Mouse (Mus musculus) liver, embryonic 12.5 days (tissue): ENCODE measurements at regions not wholly inside any gene's neighbourhood (a gene's known extent, or its start where the extent isn't known, plus 50 kb on each side); places are given as distances from the start of the nearest gene placed in this dataset.

Experiments used
- ATAC-seq: fragments of 200-750 bp; cut with Nextera tagmentation; 2 replicates; pipeline ENCODE4 v1.8.0; 2017; ENCODE audit warnings: moderate number of reproducible peaks, mild to moderate bottlenecking, moderate library complexity
- H3K27ac ChIP-seq: fragments of 300-500 bp; sonication (generic); 2 replicates; pipeline ENCODE4 v1.5.1; 2016; ENCODE audit warnings: mild to moderate bottlenecking
- H3K27me3 ChIP-seq: fragments of 300-500 bp; sonication (generic); replicated peaks from 2 replicates; pipeline ENCODE4 v1.6.1; 2016; ENCODE audit warnings: mild to moderate bottlenecking, moderate library complexity
- H3K36me3 ChIP-seq: fragments of 300-500 bp; sonication (generic); 2 replicates; pipeline ENCODE4 v1.6.1; 2016; ENCODE audit warnings: mild to moderate bottlenecking, moderate library complexity
- H3K4me1 ChIP-seq: fragments of 300-500 bp; sonication (generic); 2 replicates; pipeline ENCODE4 v1.6.1; 2016
- H3K4me2 ChIP-seq: fragments of 300-500 bp; sonication (generic); 2 replicates; pipeline ENCODE4 v1.6.1; 2016; ENCODE audit warnings: mild to moderate bottlenecking, moderate library complexity
- H3K4me3 ChIP-seq: fragments of 300-500 bp; sonication (generic); 2 replicates; pipeline ENCODE4 v1.5.1; 2016; ENCODE audit warnings: mild to moderate bottlenecking, moderate library complexity
- H3K9ac ChIP-seq: fragments of 300-500 bp; sonication (generic); 2 replicates; pipeline ENCODE4 v1.6.1; 2016; ENCODE audit warnings: mild to moderate bottlenecking, moderate library complexity
- H3K9me3 ChIP-seq: fragments of 300-500 bp; sonication (generic); replicated peaks from 2 replicates; pipeline ENCODE4 v1.6.1; 2016; ENCODE audit warnings: mild to moderate bottlenecking, moderate library complexity
- WGBS: fragments of 180-500 bp; shearing (Covaris S2); methylation state at CpG from one replicate; pipeline ENCODE4 v1.1.7; 2016; ENCODE audit not compliant: insufficient replicate concordance; 5-methylcytosine and 5-hydroxymethylcytosine counted together

GRCm38 (mm10) chr10:96188168-96188567 is 51.8 kb downstream of the Gm5426 start:
- Histone ChIP-seq H3K36me3 (no peaks in the 10 kb centered on the region), H3K9me3 (no peaks in the 10 kb centered on the region), H3K4me2 (no peak overlapping the region), H3K9ac (no peak overlapping the region), H3K4me1 (peaks cover 11% of the 10 kb centered on the region; the same call in 1 of the 2 replicates), H3K4me3 (no peak overlapping the region), H3K27ac (no peak overlapping the region), H3K27me3 (no peaks in the 10 kb centered on the region)
- ATAC-seq, result no peak
- 45% methylated on average over 7 of the region's 7 CpGs for WGBS

DNA sequence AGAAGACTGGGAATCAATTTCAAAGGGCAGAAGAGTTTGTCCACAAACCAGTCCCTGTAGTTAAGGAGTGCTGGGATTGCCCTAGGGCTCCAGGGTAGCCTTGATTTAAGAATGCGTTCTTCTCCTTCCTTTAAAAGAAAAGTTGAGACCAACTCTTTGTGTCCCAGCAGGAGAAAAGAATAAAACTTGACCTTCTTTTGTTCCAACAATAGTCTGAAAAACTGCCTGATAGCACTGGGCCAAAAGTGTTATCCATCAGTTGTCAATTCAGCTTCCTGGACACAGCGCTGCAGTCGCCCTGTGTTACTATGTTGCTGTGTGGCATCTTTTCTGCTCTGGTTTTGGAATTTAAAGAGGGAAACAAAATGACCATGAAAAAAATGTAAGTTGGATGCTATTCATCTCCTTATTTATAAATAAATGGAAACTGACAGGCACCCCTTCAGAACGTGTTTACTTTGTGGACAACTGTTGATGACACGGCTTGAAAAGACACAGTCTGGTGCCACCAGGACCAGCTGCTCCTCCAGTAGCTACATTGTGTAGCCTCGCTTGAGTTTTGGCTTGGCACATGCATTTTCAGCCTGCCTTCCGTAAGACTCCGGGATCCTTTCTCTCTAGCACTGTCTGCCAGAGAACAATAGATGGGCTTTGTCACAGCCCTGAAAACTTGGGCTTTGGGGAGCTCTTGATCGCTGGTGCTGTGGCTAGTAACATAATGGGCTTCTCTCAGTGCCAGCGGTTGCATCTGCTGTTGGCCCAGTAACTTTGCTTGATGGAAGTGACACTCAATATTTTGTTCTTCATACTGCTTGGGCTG is 54.0 kb downstream of the Gm5426 start:
- H3K9me3 ChIP-seq, result no peaks in the 10 kb centered on the region
- no peaks in the 10 kb centered on the region for H3K27me3 ChIP-seq
- H3K27ac ChIP-seq, result no peak overlapping the region
- H3K4me2 ChIP-seq, result no peak overlapping the region
- H3K9ac ChIP-seq, result no peak overlapping the region
- H3K36me3 ChIP-seq, result no peaks in the 10 kb centered on the region
- peaks cover 11% of the 10 kb centered on the region; the same call in 1 of the 2 replicates for H3K4me1 ChIP-seq
- ATAC-seq, result no peak
- 69% methylated on average over 10 of the region's 10 CpGs for WGBS
- H3K4me3 ChIP-seq, result no peak overlapping the region

DNA sequence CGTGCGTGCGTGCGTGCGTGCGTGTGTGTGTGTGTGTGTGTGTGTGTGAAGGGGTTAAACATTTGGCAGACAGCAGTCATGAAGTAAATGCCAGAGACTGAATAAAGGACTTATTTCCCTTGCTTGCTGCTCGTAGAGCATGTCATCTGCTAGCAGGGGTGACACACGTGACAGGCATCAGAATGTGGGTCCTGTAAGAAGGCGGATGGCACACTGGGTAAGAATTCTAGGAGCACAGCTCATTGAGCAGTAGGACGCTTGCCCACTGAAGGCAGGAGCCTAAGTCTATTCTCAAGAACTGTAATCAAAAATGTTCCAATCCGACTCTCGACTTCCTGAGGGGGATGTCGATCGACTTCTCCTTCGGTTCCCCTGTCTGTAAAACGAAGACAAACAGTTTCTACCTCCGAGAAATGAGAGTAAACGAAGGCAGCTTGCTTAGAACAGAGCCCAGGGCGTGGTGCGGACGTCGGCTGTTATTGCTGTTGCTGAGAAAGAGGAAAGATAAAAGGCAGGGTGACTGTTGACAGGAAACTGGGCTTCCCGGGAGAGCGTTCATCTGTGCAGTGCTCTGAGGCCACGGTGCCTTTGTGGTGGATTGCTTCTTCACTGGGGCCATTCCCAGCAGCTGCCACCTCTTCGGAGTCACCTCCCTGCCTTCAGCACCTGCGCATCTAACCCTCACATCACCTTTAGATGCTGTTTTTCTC is 64.7 kb downstream of the Gm5426 start:
- WGBS, result 42% methylated on average over 27 of the region's 27 CpGs
- H3K4me3 ChIP-seq, result no peak overlapping the region

GRCm38 (mm10) chr10:96201891-96202290 is 65.5 kb downstream of the Gm5426 start:
- Histone ChIP-seq H3K9me3 (0 out of 2 replicates have a peak, but pooled peaks cover 3% of the 10 kb centered on the region), H3K4me2 (no peak overlapping the region), H3K27me3 (no peaks in the 10 kb centered on the region), H3K9ac (no peak overlapping the region), H3K27ac (no peak overlapping the region), H3K36me3 (no peaks in the 10 kb centered on the region), H3K4me3 (no peak overlapping the region), H3K4me1 (peaks cover 51% of the 10 kb centered on the region)
- WGBS, result 52% methylated on average over 6 of the region's 6 CpGs
- no peak for ATAC-seq

More for the DNA sequence above, 64.7 kb downstream of the Gm5426 start:
- Histone ChIP-seq H3K4me2 (peak overlapping the region; percentile 46), H3K36me3 (no peaks in the 10 kb centered on the region), H3K27ac (peak overlapping the region; percentile 49), H3K4me1 (peaks cover 50% of the 10 kb centered on the region), H3K9ac (no peak overlapping the region; the same call in 1 of the 2 replicates), H3K27me3 (no peaks in the 10 kb centered on the region), H3K9me3 (0 out of 2 replicates have a peak, but pooled peaks cover 3% of the 10 kb centered on the region)
- ATAC-seq, result peak; percentile 74

DNA sequence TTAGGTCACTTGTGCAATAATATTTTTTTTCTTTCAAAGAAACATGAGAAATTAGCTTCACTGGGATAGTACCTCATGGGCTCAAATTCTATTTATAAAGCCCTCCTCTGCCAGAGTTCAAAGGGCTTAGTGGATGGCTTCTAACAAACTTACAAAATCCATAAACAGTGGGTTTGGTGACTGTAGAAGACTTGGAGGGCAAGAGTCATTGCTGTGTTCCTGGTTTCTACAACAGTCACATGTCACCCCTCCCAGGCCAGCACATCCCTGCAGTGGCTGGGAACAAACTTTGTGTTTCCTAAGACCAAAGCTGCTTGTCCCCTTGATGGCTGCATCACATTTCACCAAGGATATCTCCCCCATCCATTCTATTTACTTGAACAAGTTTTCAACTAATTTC is 66.5 kb downstream of the Gm5426 start:
- H3K27ac ChIP-seq, result no peak overlapping the region
- no peaks in the 10 kb centered on the region for H3K27me3 ChIP-seq
- no peak for ATAC-seq
- H3K36me3 ChIP-seq, result no peaks in the 10 kb centered on the region
- no peak overlapping the region for H3K4me2 ChIP-seq
- no peak overlapping the region for H3K9ac ChIP-seq
- peaks cover 55% of the 10 kb centered on the region for H3K4me1 ChIP-seq
- 0 out of 2 replicates have a peak, but pooled peaks cover 3% of the 10 kb centered on the region for H3K9me3 ChIP-seq
- H3K4me3 ChIP-seq, result no peak overlapping the region

DNA sequence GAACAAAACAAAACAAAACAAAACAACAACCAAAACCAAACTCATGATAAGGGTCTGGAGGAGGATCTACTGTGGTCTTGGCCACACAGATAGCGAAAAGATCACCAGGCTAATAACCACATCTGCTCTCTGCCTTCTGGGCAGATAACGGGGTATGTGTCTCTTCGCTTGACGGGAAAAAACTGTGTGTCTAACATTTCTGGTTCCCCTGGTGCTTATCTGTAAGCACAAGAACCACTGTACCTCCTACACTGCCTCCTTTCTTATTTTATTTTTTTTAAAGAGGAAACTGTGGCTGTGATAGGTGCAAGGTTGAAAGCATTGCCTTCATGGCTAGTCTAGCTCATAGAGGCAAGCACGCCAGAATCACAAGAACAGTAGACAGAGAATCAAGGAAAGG is 67.8 kb downstream of the Gm5426 start:
- Histone ChIP-seq H3K4me3 (no peak overlapping the region), H3K27ac (peak overlapping the region; percentile 52), H3K4me1 (peaks cover 55% of the 10 kb centered on the region), H3K9ac (no peak overlapping the region), H3K4me2 (peak overlapping the region; percentile 37), H3K27me3 (no peaks in the 10 kb centered on the region), H3K9me3 (0 out of 2 replicates have a peak, but pooled peaks cover 3% of the 10 kb centered on the region), H3K36me3 (no peaks in the 10 kb centered on the region)
- WGBS, result 23% methylated on average over 5 of the region's 5 CpGs
- ATAC-seq, result peak; percentile 88

DNA sequence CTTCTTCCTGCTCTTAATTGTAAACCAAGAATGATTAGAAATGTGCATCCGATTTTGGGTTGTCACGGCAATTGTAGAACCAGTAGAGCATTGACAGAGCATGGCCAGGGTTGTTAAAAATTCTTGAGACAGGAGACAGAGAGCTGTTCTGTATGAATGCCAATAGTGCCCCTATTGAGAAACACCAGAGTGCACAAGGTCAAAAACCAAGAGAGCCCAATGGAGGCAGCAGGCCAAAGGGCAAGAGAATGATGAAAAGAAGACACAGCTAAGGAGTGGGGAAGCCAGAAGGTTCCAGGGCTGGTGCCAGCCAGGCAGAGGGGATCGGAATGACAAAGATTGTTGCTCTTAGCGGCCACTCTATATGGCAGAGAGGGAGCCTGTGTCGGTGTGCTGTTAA is 72.8 kb downstream of the Gm5426 start:
- 84% methylated on average over 5 of the region's 5 CpGs for WGBS
- no peak overlapping the region for H3K9ac ChIP-seq
- H3K27me3 ChIP-seq, result no peaks in the 10 kb centered on the region
- H3K9me3 ChIP-seq, result no peaks in the 10 kb centered on the region
- peaks cover 19% of the 10 kb centered on the region for H3K4me1 ChIP-seq
- no peak for ATAC-seq
- no peak overlapping the region for H3K4me2 ChIP-seq
- H3K4me3 ChIP-seq, result no peak overlapping the region
- H3K27ac ChIP-seq, result no peak overlapping the region
- no peaks in the 10 kb centered on the region for H3K36me3 ChIP-seq

DNA sequence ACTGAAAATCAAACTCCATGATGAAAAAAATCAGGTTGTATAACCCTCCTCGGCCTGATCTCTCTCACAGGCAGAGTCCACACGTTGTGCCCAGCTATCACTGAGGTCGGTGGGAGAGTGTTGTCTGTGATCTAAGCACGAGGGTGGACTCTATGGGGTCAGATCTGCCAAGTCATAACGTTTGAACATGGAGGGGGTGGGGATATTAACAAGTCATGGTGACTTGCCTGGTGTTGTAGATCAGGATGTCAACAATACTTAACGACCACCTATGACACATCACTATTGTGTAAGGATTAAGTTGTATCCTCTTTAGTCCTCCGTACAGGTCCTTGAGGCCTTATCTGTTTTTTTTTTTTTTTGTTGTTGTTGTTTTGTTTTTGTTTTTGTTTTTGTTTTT is 74.8 kb downstream of the Gm5426 start:
- 34% methylated on average over 7 of the region's 7 CpGs for WGBS
- no peak overlapping the region for H3K27ac ChIP-seq
- H3K9ac ChIP-seq, result no peak overlapping the region
- ATAC-seq, result peak; percentile 51
- H3K4me3 ChIP-seq, result no peak overlapping the region
- no peaks in the 10 kb centered on the region for H3K27me3 ChIP-seq
- peaks cover 5% of the 10 kb centered on the region for H3K4me1 ChIP-seq
- H3K9me3 ChIP-seq, result no peaks in the 10 kb centered on the region
- H3K4me2 ChIP-seq, result no peak overlapping the region
- no peaks in the 10 kb centered on the region for H3K36me3 ChIP-seq

- H3K27me3 ChIP-seq, result no peaks in the 10 kb centered on the region
- ATAC-seq, result peak; percentile 36; the same call in 1 of the 2 replicates
- no peak overlapping the region for H3K4me3 ChIP-seq
- no peak overlapping the region for H3K9ac ChIP-seq
- H3K4me1 ChIP-seq, result no peaks in the 10 kb centered on the region
- WGBS, result 4% methylated on average over 10 of the region's 10 CpGs
- no peaks in the 10 kb centered on the region for H3K36me3 ChIP-seq
- H3K27ac ChIP-seq, result no peak overlapping the region
- peak overlapping the region; percentile 19; the same call in 1 of the 2 replicates for H3K4me2 ChIP-seq
- H3K9me3 ChIP-seq, result no peaks in the 10 kb centered on the region
Measured at GRCm38 (mm10) chr10:96213876-96214275, 77.5 kb downstream of the Gm5426 start.

GRCm38 (mm10) chr10:96214285-96214684 is 77.9 kb downstream of the Gm5426 start:
- Histone ChIP-seq H3K27me3 (no peaks in the 10 kb centered on the region), H3K4me3 (no peak overlapping the region), H3K27ac (no peak overlapping the region), H3K4me1 (no peaks in the 10 kb centered on the region), H3K9me3 (no peaks in the 10 kb centered on the region), H3K4me2 (peak overlapping the region; percentile 19; the same call in 1 of the 2 replicates), H3K36me3 (no peaks in the 10 kb centered on the region), H3K9ac (no peak overlapping the region)
- ATAC-seq, result no peak
- 63% methylated on average over 7 of the region's 7 CpGs for WGBS

DNA sequence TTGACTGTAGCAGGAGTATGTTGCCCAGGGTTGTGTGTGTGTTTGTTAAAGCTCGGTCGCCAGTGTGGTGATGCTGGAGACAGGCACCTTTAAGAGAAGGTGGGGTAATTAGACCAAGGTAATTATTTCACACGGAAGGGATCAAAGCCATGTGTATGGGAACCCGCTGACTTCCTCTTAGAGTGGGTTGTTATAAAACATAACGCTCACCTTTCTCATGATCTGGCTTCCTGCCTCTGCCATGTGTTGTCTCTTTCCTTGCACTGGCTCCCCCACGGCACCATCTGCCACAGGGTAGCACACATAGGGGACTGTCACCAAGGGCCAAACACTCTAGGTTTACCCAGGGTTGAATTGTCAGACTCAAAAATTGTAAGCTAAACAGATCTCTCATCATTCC is 78.5 kb downstream of the Gm5426 start:
- no peak for ATAC-seq
- no peaks in the 10 kb centered on the region for H3K9me3 ChIP-seq

GRCm38 (mm10) chr10:96220731-96221130 is 84.3 kb downstream of the Gm5426 start:
- no peaks in the 10 kb centered on the region for H3K27me3 ChIP-seq
- no peak overlapping the region for H3K4me3 ChIP-seq
- no peak overlapping the region for H3K27ac ChIP-seq
- H3K9ac ChIP-seq, result no peak overlapping the region
- no peaks in the 10 kb centered on the region for H3K36me3 ChIP-seq
- 83% methylated on average over 4 of the region's 4 CpGs for WGBS
- no peaks in the 10 kb centered on the region for H3K4me1 ChIP-seq
- ATAC-seq, result no peak
- no peak overlapping the region for H3K4me2 ChIP-seq
- no peaks in the 10 kb centered on the region for H3K9me3 ChIP-seq

More for the DNA sequence above, 78.5 kb downstream of the Gm5426 start:
- no peak overlapping the region for H3K4me2 ChIP-seq
- no peaks in the 10 kb centered on the region for H3K36me3 ChIP-seq
- no peak overlapping the region for H3K4me3 ChIP-seq
- no peak overlapping the region for H3K9ac ChIP-seq
- H3K27ac ChIP-seq, result no peak overlapping the region
- no peaks in the 10 kb centered on the region for H3K4me1 ChIP-seq
- WGBS, result 73% methylated on average over 6 of the region's 6 CpGs
- H3K27me3 ChIP-seq, result no peaks in the 10 kb centered on the region
